16 mouse cellular contexts compared by ENCODE assay signal in the genomic region with DNA sequence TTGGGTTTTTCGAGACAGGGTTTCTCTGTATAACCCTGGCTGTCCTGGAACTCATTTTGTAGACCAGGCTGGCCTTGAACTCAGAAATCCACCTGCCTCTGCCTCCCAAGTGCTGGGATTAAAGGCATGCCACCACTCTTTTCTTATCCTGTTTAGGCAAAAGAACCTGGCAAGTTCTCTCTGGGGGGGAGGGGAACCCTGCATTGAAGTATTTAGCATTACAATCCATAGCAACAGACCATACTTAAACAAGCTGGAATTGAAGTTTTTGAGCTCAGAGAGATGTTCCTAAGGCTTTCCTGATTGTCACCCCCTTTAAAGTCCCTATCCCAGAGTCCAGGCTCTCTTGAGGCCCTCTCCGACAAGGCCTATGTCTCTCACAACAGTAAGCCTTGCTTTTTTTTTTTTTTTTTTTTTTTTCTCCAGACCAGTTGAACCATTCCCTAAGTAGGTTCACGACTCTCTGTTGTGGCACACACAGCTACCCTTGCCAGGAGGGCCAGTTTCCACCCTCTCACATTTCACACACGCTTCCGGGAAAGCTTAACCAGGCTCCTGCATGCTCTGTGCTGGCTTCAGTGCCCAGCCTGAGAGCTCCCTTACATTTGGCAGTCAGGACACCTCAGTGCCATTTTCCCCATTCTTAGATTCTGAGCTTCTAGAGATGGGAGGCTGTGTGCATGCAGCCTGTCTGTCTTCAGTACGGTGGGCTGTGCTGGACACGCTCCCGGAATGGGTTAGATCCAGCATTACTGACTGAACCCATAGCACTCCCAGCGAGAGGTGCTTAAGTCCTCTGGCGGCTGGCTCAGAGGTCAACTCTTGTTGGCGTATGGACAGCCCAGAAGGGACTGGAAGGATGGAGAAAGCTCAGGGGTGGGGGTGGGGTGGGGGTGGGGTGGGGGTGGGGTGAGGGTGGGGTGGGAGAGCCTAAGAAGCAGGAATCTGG. TPM values are rescaled to one million over a fixed set of nuclear protein-coding genes. Genes with fewer than 3 reads are reported as not detected.
DNase-seq lines count a peak whose midpoint lies in the region; ATAC-seq and TF ChIP-seq lines count a peak whose summit lies in the region.
"Had no signal": no experiment of that assay in that cellular context is flagged by ENCODE, and none has a peak within 500 bp of the region (broad histone marks: within the 10 kb centered on the region; RNA-seq: fewer than 3 reads in every experiment).

No protein-coding gene starts in this region.

- H3K36me3 ChIP-seq in kidney, embryonic 15.5 days: no peaks in the 10 kb centered on the region
- no peaks in the 10 kb centered on the region for H3K36me3 ChIP-seq in midbrain, embryonic 11.5 days (ENCODE audit: control insufficient read depth, insufficient read depth, low read length)
- H3K36me3 ChIP-seq in midbrain, postnatal 0 days (ENCODE audit: insufficient read depth, low read length): no peaks in the 10 kb centered on the region
- no peaks in the 10 kb centered on the region for H3K36me3 ChIP-seq in stomach, postnatal 0 days (ENCODE audit: control insufficient read depth, insufficient read depth, low read length)
- H3K36me3 ChIP-seq: hindbrain, embryonic 10.5 days; midbrain, embryonic 13.5 days had no signal

- no peak overlapping the region for H3K27ac ChIP-seq in kidney, embryonic 15.5 days
- no peak overlapping the region for H3K27ac ChIP-seq in midbrain, embryonic 11.5 days (ENCODE audit: low read depth, low read length)
- H3K27ac ChIP-seq in midbrain, postnatal 0 days (ENCODE audit: low read depth, low read length): no peak overlapping the region
- H3K27ac ChIP-seq in stomach, postnatal 0 days (replicated peaks): no peak overlapping the region
- H3K27ac ChIP-seq: hindbrain, embryonic 10.5 days; midbrain, embryonic 13.5 days had no signal

- no peaks in the 10 kb centered on the region; the same call in 1 of the 2 replicates for H3K4me1 ChIP-seq in kidney, embryonic 15.5 days
- no peaks in the 10 kb centered on the region for H3K4me1 ChIP-seq in midbrain, embryonic 11.5 days (ENCODE audit: control insufficient read depth, insufficient read depth, low read length)
- H3K4me1 ChIP-seq in midbrain, postnatal 0 days (ENCODE audit: insufficient read depth, low read length): no peaks in the 10 kb centered on the region
- no peaks in the 10 kb centered on the region for H3K4me1 ChIP-seq in stomach, postnatal 0 days (replicated peaks; ENCODE audit: control insufficient read depth, insufficient read depth)
- H3K4me1 ChIP-seq: midbrain, embryonic 13.5 days had no signal

- no peak for ATAC-seq in kidney, embryonic 15.5 days (replicated peaks; ENCODE audit: low FRiP score)
- no peak for ATAC-seq in midbrain, embryonic 11.5 days (ENCODE audit: low FRiP score)
- ATAC-seq in midbrain, postnatal 0 days (ENCODE audit: low FRiP score): no peak
- 0 out of 2 replicates have a peak, but pooled peaks have one; percentile 12 for ATAC-seq in stomach, postnatal 0 days (ENCODE audit: low FRiP score, low TSS enrichment)
- ATAC-seq: forebrain, postnatal 0 days; midbrain, embryonic 13.5 days had no signal

- 57% methylated on average over 11 of the region's 11 CpGs for WGBS in kidney, embryonic 15.5 days
- 51% methylated on average over 11 of the region's 11 CpGs for WGBS in midbrain, embryonic 11.5 days
- 54% methylated on average over 11 of the region's 11 CpGs for WGBS in midbrain, postnatal 0 days
- WGBS in stomach, postnatal 0 days: 53% methylated on average over 10 of the region's 11 CpGs

- no peak for TF ChIP-seq EP300 in stomach, postnatal 0 days (optimal IDR thresholded peaks at IDR 0.05)

- no peak for TF ChIP-seq CTCF in midbrain, postnatal 0 days (IDR thresholded peaks at IDR 0.05)
- TF ChIP-seq CTCF in stomach, postnatal 0 days (IDR thresholded peaks at IDR 0.05; ENCODE audit: low read depth): no peak

- H3K9me3 ChIP-seq in kidney, embryonic 15.5 days (replicated peaks): no peaks in the 10 kb centered on the region
- H3K9me3 ChIP-seq in midbrain, embryonic 11.5 days (ENCODE audit: control insufficient read depth, low read length): no peaks in the 10 kb centered on the region
- no peaks in the 10 kb centered on the region for H3K9me3 ChIP-seq in midbrain, postnatal 0 days (ENCODE audit: low read length)
- no peaks in the 10 kb centered on the region for H3K9me3 ChIP-seq in stomach, postnatal 0 days (ENCODE audit: control insufficient read depth, low read length)
- H3K9me3 ChIP-seq: hindbrain, embryonic 10.5 days; midbrain, embryonic 13.5 days had no signal

- H3K9ac ChIP-seq in kidney, embryonic 15.5 days: no peak overlapping the region
- no peak overlapping the region for H3K9ac ChIP-seq in midbrain, embryonic 11.5 days (ENCODE audit: low read length)
- H3K9ac ChIP-seq in midbrain, postnatal 0 days (replicated peaks; ENCODE audit: low read length, poor library complexity, severe bottlenecking): no peak overlapping the region
- no peak overlapping the region for H3K9ac ChIP-seq in stomach, postnatal 0 days (ENCODE audit: low read length)
- H3K9ac ChIP-seq: forebrain, postnatal 0 days; midbrain, embryonic 13.5 days had no signal

- H3K27me3 ChIP-seq in kidney, embryonic 15.5 days: no peaks in the 10 kb centered on the region
- H3K27me3 ChIP-seq in midbrain, embryonic 11.5 days (ENCODE audit: control insufficient read depth, insufficient read depth, low read length): no peaks in the 10 kb centered on the region
- H3K27me3 ChIP-seq in midbrain, postnatal 0 days (ENCODE audit: insufficient read depth, low read length): no peaks in the 10 kb centered on the region
- no peaks in the 10 kb centered on the region for H3K27me3 ChIP-seq in stomach, postnatal 0 days (ENCODE audit: control insufficient read depth, insufficient read depth, low read length)
- H3K27me3 ChIP-seq: midbrain, embryonic 13.5 days had no signal

- DNase-seq in adrenal gland, postnatal 10 days: peak; percentile 36
- DNase-seq in adrenal gland, postnatal 14 days: no peak
- peak; percentile 63 for DNase-seq in kidney, adult 11 months
- peak; percentile 87 for DNase-seq in midbrain, embryonic 11.5 days (ENCODE audit: low spot score, missing footprints)
- no peak for DNase-seq in midbrain, postnatal 0 days (ENCODE audit: low spot score)
- no peak for DNase-seq in stomach, postnatal 0 days (ENCODE audit: low spot score)
- no peak for DNase-seq in spleen, adult 18-20 months
- DNase-seq: cerebellum, postnatal 14 days; forebrain, postnatal 0 days; lung, adult 2 months; lung, postnatal 4 days; thymus, adult 2 months had no signal

- no peak overlapping the region for H3K4me3 ChIP-seq in kidney, embryonic 15.5 days (replicated peaks)
- no peak overlapping the region for H3K4me3 ChIP-seq in midbrain, embryonic 11.5 days (ENCODE audit: low read depth, low read length)
- no peak overlapping the region for H3K4me3 ChIP-seq in midbrain, postnatal 0 days (ENCODE audit: low read depth, low read length)
- no peak overlapping the region for H3K4me3 ChIP-seq in stomach, postnatal 0 days (ENCODE audit: low read depth, low read length)
- H3K4me3 ChIP-seq: hindbrain, embryonic 10.5 days; midbrain, embryonic 13.5 days had no signal

- H3K4me2 ChIP-seq in kidney, embryonic 15.5 days: no peak overlapping the region
- H3K4me2 ChIP-seq in midbrain, embryonic 11.5 days: no peak overlapping the region
- H3K4me2 ChIP-seq in midbrain, postnatal 0 days (ENCODE audit: low read depth, low read length, poor library complexity, severe bottlenecking): no peak overlapping the region
- H3K4me2 ChIP-seq in stomach, postnatal 0 days (replicated peaks; ENCODE audit: low read depth): no peak overlapping the region
- H3K4me2 ChIP-seq: midbrain, embryonic 13.5 days had no signal

RNA-seq across cellular contexts. Expression of a gene that starts 8.2 kb away (rescaled TPM):
- total RNA-seq in adrenal gland, postnatal 10 days (2021): 1 to 10 TPM; 3.0 to 3.7 TPM
- 2.6 and 3.2 TPM in 2 replicates for total RNA-seq in adrenal gland, postnatal 14 days (2021)
- polyA plus RNA-seq in kidney, embryonic 15.5 days (2015; fragmentation: Nextera tagmentation; extraction: Ambion mirVana): 17.5 and 18.9 TPM in 2 replicates
- 16.7 and 18.9 TPM in 2 replicates for polyA plus RNA-seq in midbrain, embryonic 11.5 days (2014; fragmentation: Nextera tagmentation; extraction: Ambion mirVana)
- 0.60 and 1.4 TPM in 2 replicates for total RNA-seq in midbrain, postnatal 0 days (2014; rRNA removed)
- polyA plus RNA-seq in midbrain, postnatal 0 days (2015; fragmentation: Nextera tagmentation; extraction: Ambion mirVana): 0.97 and 1.3 TPM in 2 replicates
- 2.7 and 3.6 TPM in 2 replicates for polyA plus RNA-seq in stomach, postnatal 0 days (2015; fragmentation: Nextera tagmentation; extraction: Ambion mirVana)

RNA-seq across cellular contexts. Expression of a gene that starts 13.9 kb away (rescaled TPM):
- 10 to 100 TPM; 14.8 to 26.1 TPM for total RNA-seq in adrenal gland, postnatal 10 days (2021)
- 12.7 and 14.2 TPM in 2 replicates for total RNA-seq in adrenal gland, postnatal 14 days (2021)
- polyA plus RNA-seq in kidney, embryonic 15.5 days (2015; fragmentation: Nextera tagmentation; extraction: Ambion mirVana): 0.47 and 0.50 TPM in 2 replicates
- polyA plus RNA-seq in midbrain, embryonic 11.5 days (2014; fragmentation: Nextera tagmentation; extraction: Ambion mirVana): 0.08 and 0.23 TPM in 2 replicates
- 1.1 TPM in 1 of 2 replicates, not detected in the other for total RNA-seq in midbrain, postnatal 0 days (2014; rRNA removed)
- polyA plus RNA-seq in midbrain, postnatal 0 days (2015; fragmentation: Nextera tagmentation; extraction: Ambion mirVana): 0.28 and 0.50 TPM in 2 replicates
- 0.44 and 0.48 TPM in 2 replicates for polyA plus RNA-seq in stomach, postnatal 0 days (2015; fragmentation: Nextera tagmentation; extraction: Ambion mirVana)
- total RNA-seq: granulocyte monocyte progenitor cell, adult 5-6 weeks had no signal

RNA-seq across cellular contexts. Expression of a gene that starts 30.5 kb away (rescaled TPM):
- total RNA-seq in adrenal gland, postnatal 10 days (2021): 100 to 1,000 TPM; 121 to 122 TPM
- total RNA-seq in adrenal gland, postnatal 14 days (2021): 104 and 115 TPM in 2 replicates
- polyA plus RNA-seq in kidney, embryonic 15.5 days (2015; fragmentation: Nextera tagmentation; extraction: Ambion mirVana): 121 and 131 TPM in 2 replicates
- 125 TPM in 2 replicates for polyA plus RNA-seq in midbrain, embryonic 11.5 days (2014; fragmentation: Nextera tagmentation; extraction: Ambion mirVana)
- total RNA-seq in midbrain, postnatal 0 days (2014; rRNA removed): 141 and 143 TPM in 2 replicates
- 169 and 182 TPM in 2 replicates for polyA plus RNA-seq in midbrain, postnatal 0 days (2015; fragmentation: Nextera tagmentation; extraction: Ambion mirVana)
- 125 and 132 TPM in 2 replicates for polyA plus RNA-seq in stomach, postnatal 0 days (2015; fragmentation: Nextera tagmentation; extraction: Ambion mirVana)

RNA-seq across cellular contexts. Expression of a gene that starts 30.6 kb away (rescaled TPM):
- 10 to 100 TPM; 72.5 TPM for total RNA-seq in adrenal gland, postnatal 10 days (2021)
- total RNA-seq in adrenal gland, postnatal 14 days (2021): 69.6 and 69.7 TPM in 2 replicates
- polyA plus RNA-seq in kidney, embryonic 15.5 days (2015; fragmentation: Nextera tagmentation; extraction: Ambion mirVana): 202 and 204 TPM in 2 replicates
- polyA plus RNA-seq in midbrain, embryonic 11.5 days (2014; fragmentation: Nextera tagmentation; extraction: Ambion mirVana): 183 and 189 TPM in 2 replicates
- 43.8 and 55.6 TPM in 2 replicates for total RNA-seq in midbrain, postnatal 0 days (2014; rRNA removed)
- 91.0 and 100 TPM in 2 replicates for polyA plus RNA-seq in midbrain, postnatal 0 days (2015; fragmentation: Nextera tagmentation; extraction: Ambion mirVana)
- polyA plus RNA-seq in stomach, postnatal 0 days (2015; fragmentation: Nextera tagmentation; extraction: Ambion mirVana): 176 and 184 TPM in 2 replicates

RNA-seq across cellular contexts. Expression of a gene that starts 52.5 kb away (rescaled TPM):
- 10 to 100 TPM; 14.6 to 17.1 TPM for total RNA-seq in adrenal gland, postnatal 10 days (2021)
- 12.9 and 16.6 TPM in 2 replicates for total RNA-seq in adrenal gland, postnatal 14 days (2021)
- 17.7 and 18.2 TPM in 2 replicates for polyA plus RNA-seq in kidney, embryonic 15.5 days (2015; fragmentation: Nextera tagmentation; extraction: Ambion mirVana)
- polyA plus RNA-seq in midbrain, embryonic 11.5 days (2014; fragmentation: Nextera tagmentation; extraction: Ambion mirVana): 19.1 and 21.1 TPM in 2 replicates
- 21.5 and 22.9 TPM in 2 replicates for total RNA-seq in midbrain, postnatal 0 days (2014; rRNA removed)
- 13.0 and 13.3 TPM in 2 replicates for polyA plus RNA-seq in midbrain, postnatal 0 days (2015; fragmentation: Nextera tagmentation; extraction: Ambion mirVana)
- 15.9 and 17.4 TPM in 2 replicates for polyA plus RNA-seq in stomach, postnatal 0 days (2015; fragmentation: Nextera tagmentation; extraction: Ambion mirVana)

Comparison
In these comparisons a context has a peak if more than half of its experiments do, and no peak if none do; other contexts are left out.
1. DNase-seq: peak in adrenal gland, postnatal 10 days (single experiment), kidney, adult 11 months (single experiment) and midbrain, embryonic 11.5 days (single experiment); none in adrenal gland, postnatal 14 days (single experiment), midbrain, postnatal 0 days (single experiment), stomach, postnatal 0 days (single experiment) and spleen, adult 18-20 months (0 of 2).